Mouse (Mus musculus): ENCODE results near the gene Pcyox1.

Gene Pcyox1

DNA sequence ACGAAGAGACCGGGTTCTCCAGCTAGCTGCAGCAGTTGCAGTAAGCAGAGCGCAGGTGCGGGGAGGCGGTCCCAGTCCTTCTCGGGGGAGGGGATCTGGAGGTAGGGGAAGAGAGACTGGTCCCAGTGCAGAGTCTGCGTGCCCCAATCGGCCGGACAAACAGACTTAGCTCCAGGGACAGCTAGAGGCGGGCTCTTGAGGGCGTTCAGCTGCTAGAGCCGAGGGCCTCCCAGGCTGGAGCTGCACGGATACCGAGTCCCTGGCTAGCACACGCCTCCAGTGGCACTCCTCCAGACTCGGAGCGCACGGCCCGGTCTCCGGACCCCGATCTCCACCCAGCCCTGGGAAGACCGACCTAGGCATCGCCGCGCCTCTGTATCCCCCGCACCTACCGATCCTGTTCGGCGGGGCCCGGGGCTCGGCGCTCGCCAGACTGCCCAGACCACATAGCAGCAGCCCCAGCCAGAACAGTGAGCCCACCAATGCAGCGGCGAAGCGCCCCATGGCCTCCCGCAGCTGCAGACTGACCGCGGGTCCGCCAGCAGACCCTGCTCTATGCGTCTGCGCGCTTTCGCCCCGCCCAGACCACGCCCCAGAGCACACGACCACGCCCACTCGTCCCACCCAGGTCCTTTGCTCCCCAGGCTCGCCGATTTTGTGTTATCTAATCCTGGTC, at the start of gene Pcyox1:
Gene Pcyox1 (minus strand): TSS at position 574 of the 676 bp plus-strand sequence.
- peak; percentile 92 to 97 for DNase-seq (ENCODE audit: inconsistent age in 2 of 2, low spot score in 1 of 2)

DNA sequence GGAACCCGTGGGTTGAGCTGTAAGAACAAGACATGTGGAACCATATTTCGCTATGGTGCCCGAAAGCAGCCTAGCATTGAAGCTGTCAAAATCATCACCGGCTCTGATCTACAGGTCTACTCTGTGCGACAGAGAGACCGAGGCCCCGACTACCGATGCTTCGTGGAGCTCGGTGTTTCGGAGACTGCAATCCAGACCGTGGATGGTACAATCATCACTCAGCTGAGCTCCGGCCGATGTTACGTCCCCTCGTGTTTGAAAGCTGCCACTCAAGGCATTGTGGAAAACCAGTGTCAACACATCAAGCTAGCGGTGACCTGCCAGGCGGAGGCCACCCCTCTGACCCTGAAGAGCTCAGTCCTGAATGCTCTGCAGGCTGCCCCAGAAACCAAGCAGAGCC, 48.6 kb upstream of the Pcyox1 start:
- no peak for DNase-seq (ENCODE audit: inconsistent age in 2 of 2, low spot score in 1 of 2)

DNA sequence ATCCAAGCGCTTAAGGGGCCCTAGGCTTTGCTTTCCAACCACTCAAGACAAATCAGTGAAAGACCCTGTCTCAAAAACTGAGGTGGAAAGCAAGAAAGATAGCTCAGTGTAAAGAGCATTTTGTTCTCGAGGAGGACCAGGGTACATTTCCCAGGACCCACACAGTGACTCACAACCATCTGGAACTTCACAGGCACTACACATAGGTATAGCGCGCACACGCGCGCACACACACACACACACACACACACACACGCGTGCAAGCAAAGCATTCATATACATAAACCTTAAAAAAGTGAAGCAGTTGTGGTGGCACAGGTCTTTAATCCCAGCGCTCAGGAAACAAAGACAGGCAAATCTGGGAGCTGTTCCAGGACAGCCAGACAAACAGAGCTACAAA, 44.6 kb upstream of the Pcyox1 start:
- DNase-seq (ENCODE audit: inconsistent age in 2 of 2, low spot score in 1 of 2), result no peak

- DNase-seq (ENCODE audit: inconsistent age in 2 of 2, low spot score in 1 of 2), result no peak
Measured at GRCm38 (mm10) chr6:86439531-86439930, 42.6 kb upstream of the Pcyox1 start.

DNA sequence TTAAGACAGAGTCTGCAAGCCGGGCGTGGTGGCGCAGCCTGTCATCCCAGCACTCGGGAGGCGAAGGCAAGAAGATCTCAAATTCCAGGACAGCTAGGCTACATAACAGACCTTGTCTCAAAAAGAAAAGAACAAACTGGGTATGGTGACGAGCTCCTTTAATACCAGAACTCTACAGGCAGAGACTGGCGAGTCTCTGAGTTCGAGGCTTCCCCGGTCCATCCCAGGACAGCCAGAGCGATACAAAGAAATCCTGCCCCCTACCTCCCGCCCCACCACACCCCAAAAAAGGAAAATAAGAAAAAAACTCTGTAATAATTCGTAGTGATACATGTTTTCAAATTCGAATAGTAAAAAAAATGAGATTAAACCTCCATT, 42.2 kb upstream of the Pcyox1 start:
- DNase-seq (ENCODE audit: inconsistent age in 2 of 2, low spot score in 1 of 2), result no peak

GRCm38 (mm10) chr6:86438272-86439118, 41.5 kb upstream of the Pcyox1 start, which contains the start of gene C87436:
Gene C87436 (plus strand): TSS chr6:86438374.
- DNase-seq (ENCODE audit: inconsistent age in 2 of 2, low spot score in 1 of 2), result peak; percentile 96 to 99

GRCm38 (mm10) chr6:86437711-86438110, 40.8 kb upstream of the Pcyox1 start:
- peak in 1 of 2 experiments; percentile 68 for DNase-seq (ENCODE audit: inconsistent age in 2 of 2, low spot score in 1 of 2)

- DNase-seq (ENCODE audit: inconsistent age in 2 of 2, low spot score in 1 of 2), result no peak
Measured at GRCm38 (mm10) chr6:86433696-86434095, 36.7 kb upstream of the Pcyox1 start.

DNA sequence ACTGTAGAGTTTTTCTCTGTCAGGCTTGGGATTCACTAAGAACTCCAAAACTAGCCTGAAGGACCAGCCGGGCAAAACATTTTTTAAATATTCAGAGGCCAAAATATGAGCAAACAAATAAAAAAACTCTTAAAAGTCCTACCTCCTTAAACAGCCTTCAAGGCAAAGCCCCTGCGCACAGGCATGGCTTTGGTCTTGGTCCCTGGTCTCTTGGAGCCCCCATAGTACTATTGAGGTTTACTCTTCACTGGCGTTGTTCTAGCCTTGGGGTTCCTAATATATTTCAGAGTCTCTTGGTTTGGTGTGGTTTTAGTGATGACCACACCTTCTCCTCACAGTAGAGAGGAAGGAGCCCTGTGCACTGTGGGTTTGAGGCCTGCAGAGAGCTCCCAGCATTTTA, 34.6 kb upstream of the Pcyox1 start:
- no peak for DNase-seq (ENCODE audit: inconsistent age in 2 of 2, low spot score in 1 of 2)

- no peak for DNase-seq (ENCODE audit: inconsistent age in 2 of 2, low spot score in 1 of 2)
Measured at GRCm38 (mm10) chr6:86426358-86426757, 29.4 kb upstream of the Pcyox1 start, which contains the start of gene Gm44790. Gene Gm44790 (plus strand): TSS chr6:86426658.

DNA sequence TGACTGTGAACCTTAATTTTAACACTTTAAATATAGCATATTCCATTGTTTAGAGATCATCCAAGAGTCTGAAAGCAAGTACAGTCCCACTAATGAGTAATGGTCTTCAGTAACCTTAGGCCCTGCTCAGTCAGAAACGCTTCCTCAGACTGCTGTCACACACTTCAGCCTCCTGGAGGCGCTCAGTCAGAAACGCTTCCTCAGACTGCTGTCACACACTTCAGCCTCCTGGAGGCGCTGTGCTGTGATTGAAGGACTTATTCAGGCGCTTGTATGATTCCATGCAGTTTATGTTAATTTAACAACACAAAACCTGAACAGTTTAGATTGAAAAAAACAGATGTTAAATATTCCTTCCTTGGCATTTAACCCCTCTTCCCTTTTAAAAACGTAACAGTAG, 23.5 kb upstream of the Pcyox1 start:
- no peak for DNase-seq (ENCODE audit: inconsistent age in 2 of 2, low spot score in 1 of 2)

GRCm38 (mm10) chr6:86419239-86419638, 22.3 kb upstream of the Pcyox1 start:
- DNase-seq (ENCODE audit: inconsistent age in 2 of 2, low spot score in 1 of 2), result no peak

- DNase-seq (ENCODE audit: inconsistent age in 2 of 2, low spot score in 1 of 2), result no peak
Measured at GRCm38 (mm10) chr6:86418711-86419110, 21.8 kb upstream of the Pcyox1 start.

- DNase-seq (ENCODE audit: inconsistent age in 2 of 2, low spot score in 1 of 2), result no peak
Measured at GRCm38 (mm10) chr6:86406306-86406705, 9.4 kb upstream of the Pcyox1 start.

- peak in 1 of 2 experiments; percentile 74 for DNase-seq (ENCODE audit: inconsistent age in 2 of 2, low spot score in 1 of 2)
Measured at GRCm38 (mm10) chr6:86404996-86405395, 8.0 kb upstream of the Pcyox1 start.

DNA sequence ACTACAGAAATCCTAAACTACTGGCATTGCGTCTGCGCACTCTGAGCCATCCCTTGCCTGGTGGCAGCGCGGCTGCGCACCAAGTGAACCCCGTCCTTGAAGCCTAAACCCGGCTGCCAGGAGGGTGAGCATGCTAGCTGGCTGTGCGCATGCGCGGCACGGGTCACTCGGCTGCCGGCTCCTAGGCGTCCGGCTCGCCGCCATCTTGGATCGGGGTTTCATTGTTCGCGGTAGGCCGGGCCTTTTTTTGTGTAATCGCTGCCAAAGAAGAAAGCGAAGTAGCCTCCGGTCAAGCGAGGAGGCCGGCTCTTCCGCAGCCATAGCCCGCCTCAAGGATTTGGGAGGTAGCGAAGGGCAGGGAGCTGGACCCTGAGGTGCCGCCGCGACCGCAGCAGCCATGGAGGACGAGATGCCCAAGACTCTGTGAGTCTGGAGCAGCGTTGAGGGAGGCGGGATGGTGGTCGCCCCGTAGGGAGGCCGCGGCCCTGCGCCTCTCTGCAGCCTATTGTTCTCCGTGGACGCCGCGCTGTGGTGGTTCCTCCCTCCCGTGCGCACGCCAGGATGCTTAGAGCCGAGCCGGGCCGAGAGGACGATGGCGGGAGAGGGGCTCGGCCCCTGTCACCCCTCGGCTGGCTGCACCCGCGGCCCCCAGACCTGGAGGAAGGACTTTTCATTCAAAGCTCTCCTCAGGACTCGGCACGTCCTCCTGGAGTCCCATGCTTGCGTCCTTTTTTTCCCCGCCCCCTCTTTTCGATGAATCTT, 7.3 kb upstream of the Pcyox1 start, which contains the start of gene Tia1:
Gene Tia1 (plus strand): TSS at position 120 of the 762 bp plus-strand sequence.
- DNase-seq (ENCODE audit: inconsistent age in 2 of 2, low spot score in 1 of 2), result peak; percentile 98 to 99

GRCm38 (mm10) chr6:86403728-86404099, 6.8 kb upstream of the Pcyox1 start:
- peak in 1 of 2 experiments; percentile 99 for DNase-seq (ENCODE audit: inconsistent age in 2 of 2, low spot score in 1 of 2)

- no peak for DNase-seq (ENCODE audit: inconsistent age in 2 of 2, low spot score in 1 of 2)
Measured at GRCm38 (mm10) chr6:86402681-86403607, 6.0 kb upstream of the Pcyox1 start.

GRCm38 (mm10) chr6:86400972-86401371, 4.0 kb upstream of the Pcyox1 start:
- peak; percentile 83 to 95 for DNase-seq (ENCODE audit: inconsistent age in 2 of 2, low spot score in 1 of 2)

- DNase-seq (ENCODE audit: inconsistent age in 2 of 2, low spot score in 1 of 2), result no peak
Measured at GRCm38 (mm10) chr6:86399995-86400394, 3.0 kb upstream of the Pcyox1 start.
